Mouse (Mus musculus) c-Kit-positive CD71-negative TER-119-negative erythroid progenitor cells, embryonic 14.5 days (primary cell): ENCODE data around the gene Ech1.

Source experiments
- DNase-seq: peaks from one replicate; pipeline ENCODE4 v3.0.0-alpha.2; 2013; ENCODE audit warnings: low read depth

The Ech1 gene

GRCm38 (mm10) chr7:28824941-28825685 is at the start of gene Ech1:
TSS of gene Ech1 (plus strand) at chr7:28825217.
- DNase-seq = peak; percentile 86

GRCm38 (mm10) chr7:28778825-28779224 is 46.2 kb upstream of the Ech1 start:
- no peak for DNase-seq

- DNase-seq = peak; percentile 95
Observed at GRCm38 (mm10) chr7:28780067-28780658, 44.9 kb upstream of the Ech1 start.

- no peak for DNase-seq
Observed at GRCm38 (mm10) chr7:28780857-28781256, 44.2 kb upstream of the Ech1 start.

- DNase-seq = no peak
Observed at GRCm38 (mm10) chr7:28781261-28781663, 43.8 kb upstream of the Ech1 start.

- DNase-seq = no peak
Observed at GRCm38 (mm10) chr7:28785161-28785560, 39.9 kb upstream of the Ech1 start.

- DNase-seq = no peak
Observed at GRCm38 (mm10) chr7:28787884-28788283, 37.1 kb upstream of the Ech1 start.

GRCm38 (mm10) chr7:28788307-28789195 is 36.5 kb upstream of the Ech1 start, which contains the start of gene Rinl:
TSS of gene Rinl (plus strand) at chr7:28788969.
- DNase-seq = no peak

- DNase-seq = no peak
Observed at GRCm38 (mm10) chr7:28789235-28789634, 35.8 kb upstream of the Ech1 start.

- no peak for DNase-seq
Observed at GRCm38 (mm10) chr7:28790066-28790806, 34.8 kb upstream of the Ech1 start.

- DNase-seq = no peak
Observed at GRCm38 (mm10) chr7:28791706-28792105, 33.3 kb upstream of the Ech1 start.

- DNase-seq = no peak
Observed at GRCm38 (mm10) chr7:28792391-28793185, 32.4 kb upstream of the Ech1 start.

GRCm38 (mm10) chr7:28793834-28794233 is 31.2 kb upstream of the Ech1 start:
- DNase-seq = no peak

GRCm38 (mm10) chr7:28794496-28794895 is 30.5 kb upstream of the Ech1 start:
- DNase-seq = no peak

- no peak for DNase-seq
Observed at GRCm38 (mm10) chr7:28795832-28796231, 29.2 kb upstream of the Ech1 start.

- peak; percentile 79 for DNase-seq
Observed at GRCm38 (mm10) chr7:28796562-28796975, 28.4 kb upstream of the Ech1 start.

- DNase-seq = no peak
Observed at GRCm38 (mm10) chr7:28799994-28800393, 25.0 kb upstream of the Ech1 start.

GRCm38 (mm10) chr7:28801451-28801850 is 23.6 kb upstream of the Ech1 start:
- DNase-seq = no peak

- DNase-seq = no peak
Observed at GRCm38 (mm10) chr7:28801901-28802670, 22.9 kb upstream of the Ech1 start.
